ENCODE assay signal across 8 mouse cellular contexts in genomic region chr9:21936692-21937570, GRCm38 (mm10). TPM values are rescaled to one million over a fixed set of nuclear protein-coding genes. Genes with fewer than 3 reads are reported as not detected.
DNase-seq lines count a peak whose midpoint lies in the region; ATAC-seq and TF ChIP-seq lines count a peak whose summit lies in the region.

Gene Plppr2 (plus strand): TSS chr9:21937033.

- peak within 1 kb of the TSS; percentile 87 for H3K9ac ChIP-seq in forebrain, postnatal 0 days
- peak within 1 kb of the TSS; percentile 88 for H3K9ac ChIP-seq in neural tube, embryonic 15.5 days (replicated peaks)

- TF ChIP-seq CTCF in forebrain, postnatal 0 days (IDR thresholded peaks at IDR 0.05; ENCODE audit: low read depth) = peak; percentile 26; the same call in 1 of the 2 replicates
- TF ChIP-seq CTCF in layer of hippocampus, adult 2 months (conservative IDR thresholded peaks at IDR 0.05) = no peak
- TF ChIP-seq CTCF in lung, adult 2 months (IDR thresholded peaks at IDR 0.05; ENCODE audit: insufficient read depth, low read length) = no peak

- peak; percentile 95 for ATAC-seq in forebrain, postnatal 0 days
- peak; percentile 96 for ATAC-seq in neural tube, embryonic 15.5 days (ENCODE audit: low FRiP score)

- peak; percentile 92 for DNase-seq in MEL-GATA-1-ER (ENCODE audit: extremely low read depth, low read depth)
- peak; percentile 99 for DNase-seq in cerebellum, adult 8-10 months
- DNase-seq in forebrain, postnatal 0 days = peak; percentile 98
- peak; percentile 96 for DNase-seq in heart, postnatal 4 days
- DNase-seq in layer of hippocampus, adult 2 months (ENCODE audit: low spot score in 2 of 2) = peak; percentile 97 to 98
- DNase-seq in lung, adult 2 months = peak; percentile 93
- DNase-seq in testis, postnatal 10 days (ENCODE audit: low spot score) = peak; percentile 98

- no peak; the same call in 1 of the 2 replicates for TF ChIP-seq POLR2A in lung, adult 2 months (IDR thresholded peaks at IDR 0.05; ENCODE audit: borderline replicate concordance, extremely low read depth, low read depth, low read length)

- no peaks in the 10 kb centered on the region for H3K27me3 ChIP-seq in forebrain, postnatal 0 days (ENCODE audit: insufficient read depth, low read length)
- H3K27me3 ChIP-seq in neural tube, embryonic 15.5 days (replicated peaks) = no peaks in the 10 kb centered on the region

- peaks cover 11% of the 10 kb centered on the region; the same call in 1 of the 2 replicates for H3K4me1 ChIP-seq in forebrain, postnatal 0 days (ENCODE audit: insufficient read depth)
- no peaks in the 10 kb centered on the region for H3K4me1 ChIP-seq in lung, adult 2 months (ENCODE audit: control insufficient read depth, insufficient read depth, low read length)
- H3K4me1 ChIP-seq in neural tube, embryonic 15.5 days = peaks cover 32% of the 10 kb centered on the region

- peak within 1 kb of the TSS; percentile 69 for H3K4me2 ChIP-seq in forebrain, postnatal 0 days (ENCODE audit: low read depth)
- peak within 1 kb of the TSS; percentile 65 for H3K4me2 ChIP-seq in neural tube, embryonic 15.5 days

- no peaks in the 10 kb centered on the region for H3K9me3 ChIP-seq in forebrain, postnatal 0 days (ENCODE audit: low read length)
- H3K9me3 ChIP-seq in neural tube, embryonic 15.5 days (replicated peaks) = no peaks in the 10 kb centered on the region

- H3K36me3 ChIP-seq in forebrain, postnatal 0 days (ENCODE audit: insufficient read depth) = peaks cover 18% of the 10 kb centered on the region
- H3K36me3 ChIP-seq in neural tube, embryonic 15.5 days = peaks cover 21% of the 10 kb centered on the region

- H3K27ac ChIP-seq in forebrain, postnatal 0 days (ENCODE audit: low read depth, low read length) = peak within 1 kb of the TSS; percentile 89
- peak within 1 kb of the TSS; percentile 97 for H3K27ac ChIP-seq in layer of hippocampus, adult 2 months
- peak within 1 kb of the TSS; percentile 88 for H3K27ac ChIP-seq in neural tube, embryonic 15.5 days (replicated peaks)

- WGBS in forebrain, postnatal 0 days = 4% methylated on average over 42 of the region's 43 CpGs
- WGBS in lung, adult 2 months = 3% methylated on average over 43 of the region's 43 CpGs
- WGBS in neural tube, embryonic 15.5 days = under 1% methylated on average over 42 of the region's 43 CpGs

- H3K4me3 ChIP-seq in forebrain, postnatal 0 days (ENCODE audit: low read depth, low read length) = peak within 1 kb of the TSS; percentile 82
- H3K4me3 ChIP-seq in layer of hippocampus, adult 2 months = peak within 1 kb of the TSS; percentile 86
- H3K4me3 ChIP-seq in lung, adult 2 months (replicated peaks; ENCODE audit: extremely low read depth, low read depth, low read length) = peak within 1 kb of the TSS; percentile 46
- peak within 1 kb of the TSS; percentile 74 for H3K4me3 ChIP-seq in neural tube, embryonic 15.5 days (replicated peaks)

RNA-seq across cellular contexts. Expression of gene Plppr2, which starts in this region (rescaled TPM):
- 97.9 and 108 TPM in 2 replicates for total RNA-seq in forebrain, postnatal 0 days (2014; rRNA removed)
- 122 and 144 TPM in 2 replicates for polyA plus RNA-seq in forebrain, postnatal 0 days (2015; fragmentation: Nextera tagmentation; extraction: Ambion mirVana)
- 1 to 10 TPM; 3.0 to 3.1 TPM for total RNA-seq in heart, postnatal 4 days (2021)
- total RNA-seq in layer of hippocampus, adult 2 months (2021) = 100 to 1,000 TPM; 297 to 300 TPM
- polyA plus RNA-seq in lung, adult 2 months (2012; rRNA removed) = 15.6 and 19.2 TPM in 2 replicates
- polyA plus RNA-seq in neural tube, embryonic 15.5 days (2015; fragmentation: Nextera tagmentation; extraction: Ambion mirVana) = 86.4 and 100 TPM in 2 replicates

Comparison
In these comparisons a context has a peak if more than half of its experiments do, and no peak if none do; other contexts are left out.
1. Peak in every context shown above with its lines: DNase-seq, ATAC-seq, H3K4me3 ChIP-seq and H3K27ac ChIP-seq.
2. RNA of gene Plppr2 (total RNA-seq): 297 to 300 TPM in layer of hippocampus, adult 2 months and 97.9 to 108 TPM in forebrain, postnatal 0 days; 3.0 to 3.1 TPM in heart, postnatal 4 days; every median in the first group is over 10 times any median in the second.